ENCODE assay signal across 8 mouse cellular contexts in genomic region chr5:110108305-110108628, GRCm38 (mm10). TPM values are rescaled to one million over a fixed set of nuclear protein-coding genes. Genes with fewer than 3 reads are reported as not detected.
A peak's percentile ranks its signal among the peaks of the same experiment; 100 is the strongest.
DNase-seq lines count a peak whose midpoint lies in the region; ATAC-seq and TF ChIP-seq lines count a peak whose summit lies in the region.

No protein-coding gene starts in this region.

- H3K27me3 ChIP-seq in kidney, adult 2 months (replicated peaks; ENCODE audit: control insufficient read depth, insufficient read depth, low read length), result no peaks in the 10 kb centered on the region
- no peaks in the 10 kb centered on the region for H3K27me3 ChIP-seq in embryonic facial prominence, embryonic 10.5 days (replicated peaks; ENCODE audit: low read depth, poor library complexity, severe bottlenecking)
- H3K27me3 ChIP-seq in intestine, embryonic 16.5 days (replicated peaks; ENCODE audit: control insufficient read depth, insufficient read depth, low read length), result no peaks in the 10 kb centered on the region
- no peaks in the 10 kb centered on the region for H3K27me3 ChIP-seq in midbrain, embryonic 14.5 days (ENCODE audit: control insufficient read depth, insufficient read depth, low read length)

- H3K4me3 ChIP-seq in kidney, adult 2 months (ENCODE audit: insufficient read depth, low read depth, low read length), result no peak overlapping the region
- H3K4me3 ChIP-seq in embryonic facial prominence, embryonic 10.5 days, result peak overlapping the region; percentile 86
- H3K4me3 ChIP-seq in intestine, embryonic 16.5 days (ENCODE audit: low read length), result peak overlapping the region; percentile 88; the same call in 1 of the 2 replicates
- H3K4me3 ChIP-seq in midbrain, embryonic 14.5 days (replicated peaks; ENCODE audit: low read depth, low read length), result peak overlapping the region; percentile 68

- peak overlapping the region; percentile 96; the same call in 1 of the 2 replicates for H3K9ac ChIP-seq in intestine, embryonic 16.5 days (ENCODE audit: low read depth, low read length)
- no peak overlapping the region for H3K9ac ChIP-seq in midbrain, embryonic 14.5 days (replicated peaks; ENCODE audit: low read length)

- peak overlapping the region; percentile 26; the same call in 1 of the 2 replicates for H3K27ac ChIP-seq in kidney, adult 2 months (ENCODE audit: insufficient read depth, low read depth, low read length)
- H3K27ac ChIP-seq in embryonic facial prominence, embryonic 10.5 days (replicated peaks), result peak overlapping the region; percentile 97
- peak overlapping the region; percentile 99 for H3K27ac ChIP-seq in intestine, embryonic 16.5 days (ENCODE audit: low read length)
- H3K27ac ChIP-seq in midbrain, embryonic 14.5 days (replicated peaks; ENCODE audit: low read depth, low read length), result peak overlapping the region; percentile 95

- peak overlapping the region; percentile 87 for H3K4me2 ChIP-seq in intestine, embryonic 16.5 days (ENCODE audit: low read depth, low read length)
- peak overlapping the region; percentile 87 for H3K4me2 ChIP-seq in midbrain, embryonic 14.5 days (ENCODE audit: low read length)

- no peak for DNase-seq in kidney, adult 2 months
- DNase-seq in kidney, postnatal 4 days, result no peak
- DNase-seq in embryonic facial prominence, embryonic 10.5 days (ENCODE audit: low spot score), result no peak
- no peak for DNase-seq in midbrain, embryonic 14.5 days
- no peak for DNase-seq in frontal cortex, postnatal 10 days (ENCODE audit: low spot score in 2 of 2)
- DNase-seq in urinary bladder, postnatal 10 days (ENCODE audit: low spot score), result no peak
- no peak for DNase-seq in frontal cortex, postnatal 14 days (ENCODE audit: low spot score in 2 of 2)

- TF ChIP-seq CTCF in kidney, adult 2 months (conservative IDR thresholded peaks at IDR 0.05; ENCODE audit: insufficient read depth, insufficient read length, low read depth, low read length), result no peak

- WGBS in kidney, adult 2 months, result under 1% methylated on average over 7 of the region's 7 CpGs
- under 1% methylated on average over 7 of the region's 7 CpGs for WGBS in embryonic facial prominence, embryonic 10.5 days
- WGBS in intestine, embryonic 16.5 days, result 0% methylated on average over 7 of the region's 7 CpGs
- 0% methylated on average over 7 of the region's 7 CpGs for WGBS in midbrain, embryonic 14.5 days

- no peaks in the 10 kb centered on the region for H3K4me1 ChIP-seq in kidney, adult 2 months (ENCODE audit: control insufficient read depth, insufficient read depth, low read length)
- peaks cover 24% of the 10 kb centered on the region for H3K4me1 ChIP-seq in embryonic facial prominence, embryonic 10.5 days
- peaks cover 6% of the 10 kb centered on the region; the same call in 1 of the 2 replicates for H3K4me1 ChIP-seq in intestine, embryonic 16.5 days (ENCODE audit: control insufficient read depth, insufficient read depth, low read length)
- peaks cover 17% of the 10 kb centered on the region for H3K4me1 ChIP-seq in midbrain, embryonic 14.5 days (ENCODE audit: control insufficient read depth, insufficient read depth, low read length)

- no peak for TF ChIP-seq POLR2A in kidney, adult 2 months (IDR thresholded peaks at IDR 0.05; ENCODE audit: low read depth, low read length)

- H3K9me3 ChIP-seq in embryonic facial prominence, embryonic 10.5 days, result no peaks in the 10 kb centered on the region; the same call in 1 of the 2 replicates
- H3K9me3 ChIP-seq in intestine, embryonic 16.5 days (ENCODE audit: control insufficient read depth, low read length), result no peaks in the 10 kb centered on the region
- no peaks in the 10 kb centered on the region for H3K9me3 ChIP-seq in midbrain, embryonic 14.5 days (ENCODE audit: control insufficient read depth, low read length)

- no peak for ATAC-seq in intestine, embryonic 16.5 days
- no peak for ATAC-seq in midbrain, embryonic 14.5 days (ENCODE audit: low FRiP score, low TSS enrichment)

- H3K36me3 ChIP-seq in kidney, adult 2 months (ENCODE audit: control insufficient read depth, insufficient read depth, low read length), result no peaks in the 10 kb centered on the region; the same call in 1 of the 2 replicates
- peaks cover 54% of the 10 kb centered on the region for H3K36me3 ChIP-seq in embryonic facial prominence, embryonic 10.5 days (replicated peaks)
- H3K36me3 ChIP-seq in intestine, embryonic 16.5 days (ENCODE audit: control insufficient read depth, insufficient read depth, low read length), result peaks cover 33% of the 10 kb centered on the region
- peaks cover 43% of the 10 kb centered on the region for H3K36me3 ChIP-seq in midbrain, embryonic 14.5 days (ENCODE audit: control insufficient read depth, insufficient read depth, low read length)

RNA-seq across cellular contexts. Expression of gene Gtpbp6, which starts 0.3 kb away (rescaled TPM):
- 50.6 and 65.8 TPM in 2 replicates for polyA plus RNA-seq in kidney, adult 2 months (2012; rRNA removed)
- polyA plus RNA-seq in embryonic facial prominence, embryonic 10.5 days (2016; fragmentation: Nextera tagmentation; extraction: Ambion mirVana), result 33.3 and 35.6 TPM in 2 replicates
- polyA plus RNA-seq in intestine, embryonic 16.5 days (2015; fragmentation: Nextera tagmentation; extraction: Ambion mirVana), result 28.3 and 29.6 TPM in 2 replicates
- 50.8 and 64.3 TPM in 2 replicates for polyA plus RNA-seq in midbrain, embryonic 14.5 days (2014; fragmentation: Nextera tagmentation; extraction: Ambion mirVana)

RNA-seq across cellular contexts. Expression of gene Zfp605, which starts 1.6 kb away (rescaled TPM):
- polyA plus RNA-seq in kidney, adult 2 months (2012; rRNA removed), result 0.49 and 0.74 TPM in 2 replicates
- 5.5 and 5.7 TPM in 2 replicates for polyA plus RNA-seq in embryonic facial prominence, embryonic 10.5 days (2016; fragmentation: Nextera tagmentation; extraction: Ambion mirVana)
- polyA plus RNA-seq in intestine, embryonic 16.5 days (2015; fragmentation: Nextera tagmentation; extraction: Ambion mirVana), result 2.3 and 2.7 TPM in 2 replicates
- 15.9 and 20.0 TPM in 2 replicates for polyA plus RNA-seq in midbrain, embryonic 14.5 days (2014; fragmentation: Nextera tagmentation; extraction: Ambion mirVana)

RNA-seq across cellular contexts. Expression of gene Plcxd1, which starts 8.5 kb away (rescaled TPM):
- polyA plus RNA-seq in kidney, adult 2 months (2012; rRNA removed), result 1.8 and 2.9 TPM in 2 replicates
- 2.0 and 3.2 TPM in 2 replicates for polyA plus RNA-seq in embryonic facial prominence, embryonic 10.5 days (2016; fragmentation: Nextera tagmentation; extraction: Ambion mirVana)
- polyA plus RNA-seq in intestine, embryonic 16.5 days (2015; fragmentation: Nextera tagmentation; extraction: Ambion mirVana), result 0.80 and 0.84 TPM in 2 replicates
- 1.9 and 3.5 TPM in 2 replicates for polyA plus RNA-seq in midbrain, embryonic 14.5 days (2014; fragmentation: Nextera tagmentation; extraction: Ambion mirVana)

RNA-seq across cellular contexts. Expression of gene Gm35315, which starts 14.0 kb away (rescaled TPM):
- polyA plus RNA-seq in kidney, adult 2 months (2012; rRNA removed), result 0.04 and 0.11 TPM in 2 replicates
- 2.0 and 2.4 TPM in 2 replicates for polyA plus RNA-seq in embryonic facial prominence, embryonic 10.5 days (2016; fragmentation: Nextera tagmentation; extraction: Ambion mirVana)
- polyA plus RNA-seq in intestine, embryonic 16.5 days (2015; fragmentation: Nextera tagmentation; extraction: Ambion mirVana), result 1.5 and 2.1 TPM in 2 replicates
- polyA plus RNA-seq in midbrain, embryonic 14.5 days (2014; fragmentation: Nextera tagmentation; extraction: Ambion mirVana), result 0.55 and 0.80 TPM in 2 replicates

RNA-seq across cellular contexts. Expression of gene Chfr, which starts 27.4 kb away (rescaled TPM):
- polyA plus RNA-seq in kidney, adult 2 months (2012; rRNA removed), result 23.2 and 23.5 TPM in 2 replicates
- polyA plus RNA-seq in embryonic facial prominence, embryonic 10.5 days (2016; fragmentation: Nextera tagmentation; extraction: Ambion mirVana), result 45.1 and 48.6 TPM in 2 replicates
- polyA plus RNA-seq in intestine, embryonic 16.5 days (2015; fragmentation: Nextera tagmentation; extraction: Ambion mirVana), result 35.1 and 35.6 TPM in 2 replicates
- polyA plus RNA-seq in midbrain, embryonic 14.5 days (2014; fragmentation: Nextera tagmentation; extraction: Ambion mirVana), result 82.9 and 113 TPM in 2 replicates

Comparison
In these comparisons a context has a peak if more than half of its experiments do, and no peak if none do; other contexts are left out.
1. H3K27ac ChIP-seq: peak in every context shown above with its lines; median percentile 99 in intestine, embryonic 16.5 days; 97 in embryonic facial prominence, embryonic 10.5 days; 95 in midbrain, embryonic 14.5 days; 26 in kidney, adult 2 months.